Mouse (Mus musculus): ENCODE data around the gene Lhx5. TPM values are rescaled to one million over a fixed set of nuclear protein-coding genes. Genes with fewer than 3 reads are reported as not detected.
A peak's percentile ranks its signal among the peaks of the same experiment; 100 is the strongest.

Lhx5 gene
- total and polyA plus RNA-seq, 2 experiments from 2014 or later: not detected

- H3K4me3 ChIP-seq (ENCODE audit: low read depth, low read length): no peak overlapping the region
- H3K27me3 ChIP-seq (ENCODE audit: control insufficient read depth, insufficient read depth, low read length): peaks cover 47% of the 10 kb centered on the region
- no peaks in the 10 kb centered on the region for H3K36me3 ChIP-seq (replicated peaks; ENCODE audit: control insufficient read depth, insufficient read depth, low read length)
- WGBS: 67% methylated on average over 8 of the region's 8 CpGs
- DNase-seq (ENCODE audit: low spot score) (no peak), ATAC-seq (ENCODE audit: insufficient read depth, low read depth) (no peak)
- H3K4me1 ChIP-seq (ENCODE audit: control insufficient read depth, insufficient read depth): no peaks in the 10 kb centered on the region
- H3K9ac ChIP-seq (replicated peaks; ENCODE audit: low read depth, low read length): no peak overlapping the region
- no peak overlapping the region for H3K27ac ChIP-seq (ENCODE audit: low read depth)
- H3K4me2 ChIP-seq (ENCODE audit: low read depth, low read length): no peak overlapping the region
- no peaks in the 10 kb centered on the region for H3K9me3 ChIP-seq (replicated peaks; ENCODE audit: control insufficient read depth, low read length)
- TF ChIP-seq CTCF (IDR thresholded peaks at IDR 0.05; ENCODE audit: low read depth) (no peak), EP300 (IDR thresholded peaks at IDR 0.05; ENCODE audit: low read depth) (no peak)
Measured at GRCm38 (mm10) chr5:120420106-120420505, 11.4 kb upstream of the Lhx5 start.

- Histone ChIP-seq H3K36me3 (replicated peaks; ENCODE audit: control insufficient read depth, insufficient read depth, low read length) (no peaks in the 10 kb centered on the region), H3K27ac (ENCODE audit: low read depth) (no peak overlapping the region), H3K9ac (replicated peaks; ENCODE audit: low read depth, low read length) (no peak overlapping the region), H3K9me3 (replicated peaks; ENCODE audit: control insufficient read depth, low read length) (no peaks in the 10 kb centered on the region), H3K4me3 (ENCODE audit: low read depth, low read length) (no peak overlapping the region), H3K4me2 (ENCODE audit: low read depth, low read length) (no peak overlapping the region), H3K27me3 (ENCODE audit: control insufficient read depth, insufficient read depth, low read length) (peaks cover 83% of the 10 kb centered on the region), H3K4me1 (ENCODE audit: control insufficient read depth, insufficient read depth) (no peaks in the 10 kb centered on the region)
- peak; percentile 87 for ATAC-seq (ENCODE audit: insufficient read depth, low read depth)
- TF ChIP-seq EP300 (IDR thresholded peaks at IDR 0.05; ENCODE audit: low read depth): no peak
- no peak for TF ChIP-seq CTCF (IDR thresholded peaks at IDR 0.05; ENCODE audit: low read depth)
- DNase-seq (ENCODE audit: low spot score): peak; percentile 74
- WGBS: under 1% methylated on average over 19 of the region's 19 CpGs
Measured at GRCm38 (mm10) chr5:120424039-120424438, 7.5 kb upstream of the Lhx5 start.

- H3K4me2 ChIP-seq (ENCODE audit: low read depth, low read length): no peak overlapping the region
- no peak overlapping the region for H3K27ac ChIP-seq (ENCODE audit: low read depth)
- H3K27me3 ChIP-seq (ENCODE audit: control insufficient read depth, insufficient read depth, low read length): peaks cover 82% of the 10 kb centered on the region
- WGBS: 3% methylated on average over 11 of the region's 11 CpGs
- no peaks in the 10 kb centered on the region for H3K4me1 ChIP-seq (ENCODE audit: control insufficient read depth, insufficient read depth)
- ATAC-seq (ENCODE audit: insufficient read depth, low read depth): no peak
- H3K9me3 ChIP-seq (replicated peaks; ENCODE audit: control insufficient read depth, low read length): no peaks in the 10 kb centered on the region
- H3K9ac ChIP-seq (replicated peaks; ENCODE audit: low read depth, low read length): no peak overlapping the region
- no peak overlapping the region for H3K4me3 ChIP-seq (ENCODE audit: low read depth, low read length)
- no peaks in the 10 kb centered on the region for H3K36me3 ChIP-seq (replicated peaks; ENCODE audit: control insufficient read depth, insufficient read depth, low read length)
- no peak for TF ChIP-seq EP300 (IDR thresholded peaks at IDR 0.05; ENCODE audit: low read depth)
- TF ChIP-seq CTCF (IDR thresholded peaks at IDR 0.05; ENCODE audit: low read depth): no peak
- DNase-seq (ENCODE audit: low spot score): no peak
Measured at GRCm38 (mm10) chr5:120424657-120425056, 6.8 kb upstream of the Lhx5 start.

GRCm38 (mm10) chr5:120425711-120426110 is 5.8 kb upstream of the Lhx5 start:
- Histone ChIP-seq H3K4me2 (ENCODE audit: low read depth, low read length) (no peak overlapping the region), H3K4me1 (ENCODE audit: control insufficient read depth, insufficient read depth) (no peaks in the 10 kb centered on the region), H3K9me3 (replicated peaks; ENCODE audit: control insufficient read depth, low read length) (no peaks in the 10 kb centered on the region), H3K9ac (replicated peaks; ENCODE audit: low read depth, low read length) (no peak overlapping the region), H3K36me3 (replicated peaks; ENCODE audit: control insufficient read depth, insufficient read depth, low read length) (no peaks in the 10 kb centered on the region), H3K4me3 (ENCODE audit: low read depth, low read length) (no peak overlapping the region), H3K27ac (ENCODE audit: low read depth) (no peak overlapping the region), H3K27me3 (ENCODE audit: control insufficient read depth, insufficient read depth, low read length) (peaks cover 88% of the 10 kb centered on the region)
- ATAC-seq (ENCODE audit: insufficient read depth, low read depth) (no peak), DNase-seq (ENCODE audit: low spot score) (no peak)
- no peak for TF ChIP-seq EP300 (IDR thresholded peaks at IDR 0.05; ENCODE audit: low read depth)
- no peak for TF ChIP-seq CTCF (IDR thresholded peaks at IDR 0.05; ENCODE audit: low read depth)
- WGBS: 1% methylated on average over 19 of the region's 20 CpGs

- no peak overlapping the region for H3K4me2 ChIP-seq (ENCODE audit: low read depth, low read length)
- no peak overlapping the region for H3K4me3 ChIP-seq (ENCODE audit: low read depth, low read length)
- TF ChIP-seq EP300 (IDR thresholded peaks at IDR 0.05; ENCODE audit: low read depth) (no peak), CTCF (IDR thresholded peaks at IDR 0.05; ENCODE audit: low read depth) (no peak)
- no peak overlapping the region for H3K9ac ChIP-seq (replicated peaks; ENCODE audit: low read depth, low read length)
- peaks cover 91% of the 10 kb centered on the region for H3K27me3 ChIP-seq (ENCODE audit: control insufficient read depth, insufficient read depth, low read length)
- no peaks in the 10 kb centered on the region for H3K9me3 ChIP-seq (replicated peaks; ENCODE audit: control insufficient read depth, low read length)
- ATAC-seq (ENCODE audit: insufficient read depth, low read depth) (no peak), DNase-seq (ENCODE audit: low spot score) (no peak)
- H3K27ac ChIP-seq (ENCODE audit: low read depth): no peak overlapping the region
- H3K36me3 ChIP-seq (replicated peaks; ENCODE audit: control insufficient read depth, insufficient read depth, low read length): no peaks in the 10 kb centered on the region
- H3K4me1 ChIP-seq (ENCODE audit: control insufficient read depth, insufficient read depth): no peaks in the 10 kb centered on the region
- 0% methylated on average over 10 of the region's 10 CpGs for WGBS
Measured at GRCm38 (mm10) chr5:120426572-120426971, 4.9 kb upstream of the Lhx5 start.

GRCm38 (mm10) chr5:120427451-120427938 is 4.0 kb upstream of the Lhx5 start:
- Histone ChIP-seq H3K9ac (replicated peaks; ENCODE audit: low read depth, low read length) (no peak overlapping the region), H3K4me1 (ENCODE audit: control insufficient read depth, insufficient read depth) (no peaks in the 10 kb centered on the region), H3K27ac (ENCODE audit: low read depth) (no peak overlapping the region), H3K9me3 (replicated peaks; ENCODE audit: control insufficient read depth, low read length) (no peaks in the 10 kb centered on the region), H3K27me3 (ENCODE audit: control insufficient read depth, insufficient read depth, low read length) (peaks cover 96% of the 10 kb centered on the region), H3K36me3 (replicated peaks; ENCODE audit: control insufficient read depth, insufficient read depth, low read length) (no peaks in the 10 kb centered on the region), H3K4me2 (ENCODE audit: low read depth, low read length) (no peak overlapping the region), H3K4me3 (ENCODE audit: low read depth, low read length) (no peak overlapping the region)
- WGBS: under 1% methylated on average over 33 of the region's 33 CpGs
- no peak for ATAC-seq (ENCODE audit: insufficient read depth, low read depth)
- no peak for DNase-seq (ENCODE audit: low spot score)
- TF ChIP-seq EP300 (IDR thresholded peaks at IDR 0.05; ENCODE audit: low read depth): no peak
- no peak for TF ChIP-seq CTCF (IDR thresholded peaks at IDR 0.05; ENCODE audit: low read depth)

All from heart, postnatal 0 days (tissue).